Mouse (Mus musculus): ENCODE results near the gene Abcb1b.
"Not testable (repeated sequence)": the region's sequence is repeated elsewhere in the genome, so short reads cannot be mapped to it uniquely, and the experiment has no call there.

Gene Abcb1b

GRCm38 (mm10) chr5:8797987-8798751 is at the start of gene Abcb1b:
Abcb1b (plus strand) TSS chr5:8798147.
- in situ Hi-C loops (cut with MboI, MseI), result no loop called here

GRCm38 (mm10) chr5:8772866-8773265 is 25.1 kb upstream of the Abcb1b start:
- in situ Hi-C loops (cut with MboI, MseI), result loop anchor here (25.0 kb wide), 1 partner anchor 936 kb away; no protein-coding TSS in a partner anchor

GRCm38 (mm10) chr5:8778311-8778710 is 19.6 kb upstream of the Abcb1b start:
- in situ Hi-C loops (cut with MboI, MseI), result no loop called here

GRCm38 (mm10) chr5:8778751-8779150 is 19.2 kb upstream of the Abcb1b start:
- in situ Hi-C loops (cut with MboI, MseI), result no loop called here

- in situ Hi-C loops (cut with MboI, MseI), result no loop called here
Measured at GRCm38 (mm10) chr5:8792281-8792680, 5.7 kb upstream of the Abcb1b start.

- in situ Hi-C loops (cut with MboI, MseI), result no loop called here
Measured at GRCm38 (mm10) chr5:8798752-8799115, 787 bp downstream of the Abcb1b start.

- in situ Hi-C loops (cut with MboI, MseI), result loop anchor here (10.0 kb wide), 1 partner anchor 131 kb away; no protein-coding TSS in a partner anchor
Measured at GRCm38 (mm10) chr5:8805742-8806141, 7.8 kb downstream of the Abcb1b start.

- in situ Hi-C loops (cut with MboI, MseI), result loop anchor here (10.0 kb wide), 1 partner anchor 133 kb away; no protein-coding TSS in a partner anchor
Measured at GRCm38 (mm10) chr5:8807137-8808004, 9.4 kb downstream of the Abcb1b start.

GRCm38 (mm10) chr5:8813872-8814271 is 15.9 kb downstream of the Abcb1b start:
- in situ Hi-C loops (cut with MboI, MseI), result no loop called here

- in situ Hi-C loops (cut with MboI, MseI), result no loop called here
Measured at GRCm38 (mm10) chr5:8819635-8820591, 22.0 kb downstream of the Abcb1b start.

GRCm38 (mm10) chr5:8820592-8821104 is 22.7 kb downstream of the Abcb1b start:
- in situ Hi-C loops (cut with MboI, MseI), result not testable (repeated sequence)

- in situ Hi-C loops (cut with MboI, MseI), result no loop called here
Measured at GRCm38 (mm10) chr5:8838661-8839438, 40.9 kb downstream of the Abcb1b start.

- in situ Hi-C loops (cut with MboI, MseI), result loop anchor here (5.0 kb wide), 1 partner anchor 352 kb away; no protein-coding TSS in a partner anchor
Measured at GRCm38 (mm10) chr5:8839651-8840050, 41.7 kb downstream of the Abcb1b start.

GRCm38 (mm10) chr5:8840887-8841286 is 42.9 kb downstream of the Abcb1b start:
- in situ Hi-C loops (cut with MboI, MseI), result loop anchor here (5.0 kb wide), 1 partner anchor 354 kb away; no protein-coding TSS in a partner anchor

- in situ Hi-C loops (cut with MboI, MseI), result loop anchor here (5.0 kb wide), 1 partner anchor 356 kb away; no protein-coding TSS in a partner anchor
Measured at GRCm38 (mm10) chr5:8842815-8843214, 44.9 kb downstream of the Abcb1b start.

GRCm38 (mm10) chr5:8848607-8849575 is 50.9 kb downstream of the Abcb1b start:
- in situ Hi-C loops (cut with MboI, MseI), result not testable (repeated sequence)

GRCm38 (mm10) chr5:8850851-8851250 is 52.9 kb downstream of the Abcb1b start:
- in situ Hi-C loops (cut with MboI, MseI), result no loop called here

GRCm38 (mm10) chr5:8857201-8857600 is 59.3 kb downstream of the Abcb1b start:
- in situ Hi-C loops (cut with MboI, MseI), result no loop called here

GRCm38 (mm10) chr5:8861811-8862210 is 63.9 kb downstream of the Abcb1b start:
- in situ Hi-C loops (cut with MboI, MseI), result no loop called here
